Mouse (Mus musculus): ENCODE measurements around the gene Slc37a4. TPM values are rescaled to one million over a fixed set of nuclear protein-coding genes. Genes with fewer than 3 reads are reported as not detected.
A peak's percentile ranks its signal among the peaks of the same experiment; 100 is the strongest.
"Not testable (repeated sequence)": the region's sequence is repeated elsewhere in the genome, so short reads cannot be mapped to it uniquely, and the experiment has no call there.

Slc37a4 gene
- total RNA-seq, 2 experiments from 2014 or later, result 27.9 to 30.2 TPM

DNA sequence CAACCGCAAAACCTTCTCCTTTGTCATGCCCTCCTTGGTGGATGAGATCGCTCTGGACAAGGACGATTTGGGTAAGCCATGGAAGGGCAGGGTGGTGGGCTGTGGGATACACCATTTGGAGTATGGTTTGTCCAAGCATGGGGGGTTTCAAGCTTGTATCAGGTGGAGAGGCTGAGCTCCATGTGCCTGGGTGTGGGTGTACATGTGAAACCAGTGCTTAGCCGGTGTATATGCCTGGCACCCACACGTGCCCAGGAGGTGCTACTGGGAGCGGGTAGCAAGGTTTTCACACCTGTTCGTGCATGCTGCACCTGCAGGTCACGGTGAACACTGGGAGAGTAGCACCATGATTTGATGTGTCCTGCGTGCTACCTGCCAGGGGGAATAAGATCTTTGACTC is 1.9 kb downstream of the Slc37a4 start:
- DNase-seq, result no peak

DNA sequence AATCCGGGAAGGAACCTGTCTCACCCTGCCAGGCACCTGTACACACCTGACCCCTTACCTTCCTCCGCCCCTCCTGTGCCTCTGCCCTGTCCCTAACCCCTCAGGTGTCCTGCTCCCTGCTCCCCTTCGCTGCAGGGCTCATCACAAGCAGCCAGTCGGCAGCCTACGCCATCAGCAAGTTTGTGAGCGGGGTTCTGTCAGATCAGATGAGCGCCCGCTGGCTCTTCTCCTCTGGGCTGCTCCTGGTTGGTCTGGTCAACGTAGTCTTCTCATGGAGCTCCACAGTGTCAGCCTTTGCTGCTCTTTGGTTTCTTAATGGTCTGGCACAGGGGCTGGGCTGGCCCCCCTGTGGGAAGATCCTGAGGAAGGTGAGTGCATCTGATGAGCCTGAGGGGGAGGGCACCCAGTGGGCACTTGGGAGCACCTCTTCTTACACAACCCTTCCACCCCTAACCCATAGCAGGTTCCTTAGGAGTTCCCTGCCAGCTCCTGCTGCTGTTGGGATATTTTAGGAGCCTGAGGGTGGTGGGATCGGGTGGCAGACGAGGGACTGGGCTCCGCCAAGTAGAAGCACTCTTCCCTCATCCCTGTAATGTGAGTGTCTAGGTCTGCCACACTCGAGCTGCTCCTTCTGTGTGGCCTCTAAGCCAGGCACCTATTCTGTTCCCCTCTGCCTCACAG is 2.6 kb downstream of the Slc37a4 start:
- DNase-seq, result no peak

DNA sequence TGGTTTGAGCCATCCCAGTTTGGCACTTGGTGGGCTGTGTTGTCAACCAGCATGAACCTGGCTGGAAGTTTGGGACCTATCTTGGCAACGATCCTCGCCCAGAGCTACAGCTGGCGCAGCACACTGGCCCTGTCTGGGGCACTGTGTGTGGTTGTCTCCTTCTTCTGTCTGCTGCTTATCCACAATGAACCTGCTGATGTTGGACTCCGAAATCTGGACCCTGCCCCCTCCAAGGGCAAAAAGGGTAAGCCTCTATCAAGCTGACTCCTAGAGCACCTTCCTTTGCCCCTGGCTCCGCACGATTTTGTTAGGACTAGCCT is 3.1 kb downstream of the Slc37a4 start:
- no peak for DNase-seq

DNA sequence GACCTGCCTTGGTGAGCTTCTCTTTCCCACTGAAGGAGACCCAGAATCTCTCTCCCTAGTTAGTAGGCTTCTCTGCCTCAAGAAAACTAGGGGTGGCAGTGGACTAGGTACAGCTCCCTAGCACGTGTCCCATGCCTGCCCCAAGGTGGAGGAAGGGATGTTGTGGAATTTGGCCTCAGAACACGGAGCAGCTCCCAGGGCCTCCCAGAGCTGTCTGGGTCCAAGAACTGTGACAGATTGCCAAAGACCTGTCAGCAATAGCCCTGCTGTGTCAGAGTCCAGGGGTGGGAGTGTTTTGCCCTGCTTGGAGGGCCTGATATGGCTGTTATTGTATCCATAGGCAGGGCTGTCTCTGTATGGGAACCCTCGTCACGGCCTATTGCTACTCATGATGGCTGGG is 4.4 kb downstream of the Slc37a4 start:
- DNase-seq, result no peak

DNA sequence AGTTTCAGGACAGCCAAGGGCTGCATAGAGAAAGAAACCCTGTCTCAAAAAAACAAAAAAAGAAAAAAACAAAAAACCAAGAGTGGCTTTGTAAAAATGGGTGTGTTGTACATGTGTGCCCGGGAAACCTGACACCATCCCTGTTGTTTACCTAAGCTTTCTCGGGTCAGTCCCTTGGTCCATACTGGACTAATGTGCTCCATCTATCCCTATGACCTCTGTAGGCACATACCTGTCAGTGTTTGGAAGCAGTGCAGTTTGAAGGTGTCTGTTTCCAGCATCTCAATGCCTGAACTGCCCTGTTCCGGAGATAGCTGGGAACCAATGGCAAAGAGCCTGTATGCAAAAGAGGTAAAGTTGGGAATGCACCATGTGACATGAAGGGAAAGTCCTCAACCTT is 8.4 kb downstream of the Slc37a4 start:
- DNase-seq, result no peak

DNA sequence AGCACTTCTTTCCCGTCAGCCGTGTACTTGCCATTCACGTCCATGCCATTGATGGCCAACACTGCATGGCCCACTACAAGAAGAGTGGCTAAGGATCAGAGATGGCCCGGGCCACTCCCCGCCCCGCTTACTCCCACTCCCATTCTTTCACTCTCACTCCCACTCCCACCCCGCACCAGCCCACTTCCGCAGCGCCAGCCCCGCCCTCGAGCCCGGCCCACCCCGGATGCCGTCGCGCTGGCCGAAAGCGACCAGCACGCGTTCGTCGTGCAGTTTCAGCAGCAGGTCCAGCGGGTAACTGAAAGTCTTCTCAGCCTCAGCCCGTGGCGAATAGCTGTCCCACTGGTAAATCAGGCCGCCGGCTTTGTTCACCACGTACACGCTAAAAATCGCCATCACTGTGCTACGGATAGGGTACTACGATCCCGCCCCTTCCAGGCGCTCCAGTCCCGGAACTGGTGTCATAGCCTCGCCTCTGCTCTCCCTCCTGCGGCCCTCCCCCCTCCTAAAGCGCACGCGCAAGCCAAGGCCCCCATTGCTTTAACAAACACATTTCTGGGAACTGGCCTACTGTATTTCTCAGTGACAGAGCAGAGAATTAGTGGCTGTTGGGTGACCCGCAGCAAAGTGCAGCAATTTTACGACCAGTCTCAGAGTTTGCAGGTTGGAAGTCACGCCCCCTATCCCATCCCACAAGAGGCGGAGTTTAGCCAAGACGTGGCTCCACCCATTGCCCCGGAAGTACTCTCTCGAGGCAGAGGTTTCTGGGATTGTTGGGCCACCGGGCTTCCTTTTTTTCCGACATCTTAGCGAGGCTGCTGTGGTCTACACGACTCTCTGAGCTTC is 10.5 kb downstream of the Slc37a4 start, which contains the start of the genes Rps25 and Trappc4:
TSS of gene Rps25 (plus strand) at position 234 of the 846 bp plus-strand sequence.
TSS of gene Trappc4 (minus strand) at position 695 of the 846 bp plus-strand sequence.
- DNase-seq, result peak; percentile 92 to 94

DNA sequence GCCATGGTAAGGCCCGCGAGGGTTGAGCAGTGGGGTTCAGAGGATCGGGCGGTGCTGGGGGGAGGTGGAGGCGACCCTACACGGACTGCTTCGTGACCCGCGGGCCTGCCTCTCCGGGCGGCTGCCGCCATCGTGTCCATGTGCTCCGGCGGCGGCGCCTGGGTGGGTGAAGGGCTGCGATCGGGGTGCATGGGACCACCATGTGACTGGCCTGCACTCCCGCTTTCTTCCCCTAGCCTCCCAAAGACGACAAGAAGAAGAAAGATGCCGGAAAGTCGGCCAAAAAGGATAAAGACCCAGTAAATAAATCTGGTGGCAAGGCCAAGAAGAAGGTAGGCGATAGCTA is 11.1 kb downstream of the Slc37a4 start:
- DNase-seq, result no peak

DNA sequence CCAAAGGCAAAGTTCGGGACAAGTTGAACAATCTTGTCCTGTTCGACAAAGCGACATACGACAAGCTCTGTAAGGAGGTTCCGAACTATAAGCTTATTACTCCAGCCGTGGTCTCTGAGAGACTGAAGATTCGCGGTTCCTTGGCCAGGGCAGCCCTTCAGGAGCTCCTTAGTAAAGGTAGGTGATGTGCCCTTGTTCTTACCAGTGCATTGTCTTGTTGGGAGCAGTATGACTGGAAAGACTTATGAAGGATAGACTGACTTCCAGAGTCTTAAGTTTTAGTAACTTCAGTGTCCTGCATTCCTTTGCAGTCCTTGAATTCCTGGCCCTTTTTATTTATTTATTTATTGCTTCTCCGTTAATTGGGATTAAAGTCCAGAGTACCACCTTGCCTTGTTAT is 12.0 kb downstream of the Slc37a4 start:
- DNase-seq, result not testable (repeated sequence)

DNA sequence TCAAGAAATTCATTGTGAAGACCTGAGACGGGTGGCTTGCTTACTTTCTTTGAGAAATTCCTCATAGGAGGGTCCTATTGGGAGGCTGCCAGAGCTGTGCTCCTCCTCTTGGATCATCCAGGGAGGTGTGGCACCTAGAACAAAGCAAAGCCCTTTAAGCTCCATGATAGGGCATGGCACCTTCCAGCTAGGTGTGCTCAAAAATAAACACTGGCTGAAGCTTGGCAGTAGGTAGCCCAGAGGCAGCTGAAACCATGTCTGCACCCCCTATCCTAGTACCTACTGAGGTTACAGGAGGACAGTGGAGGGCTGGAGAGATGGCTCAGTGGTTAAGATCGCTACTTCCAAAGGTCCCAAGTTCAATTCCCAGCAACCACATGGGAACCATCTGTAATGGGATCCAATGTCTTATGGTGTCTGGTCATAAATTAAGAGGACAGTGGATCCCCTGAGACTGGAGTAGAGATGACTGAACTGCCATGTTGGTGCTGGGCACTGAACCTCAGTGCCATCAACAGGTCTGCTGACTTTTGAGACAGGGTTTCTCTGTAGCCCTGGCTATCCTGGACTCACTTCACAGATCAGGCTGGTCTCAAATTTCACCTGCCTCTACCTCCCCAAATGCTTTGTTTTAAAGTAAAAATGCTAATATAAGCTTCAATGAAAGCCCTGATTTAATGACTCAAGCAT is 14.1 kb downstream of the Slc37a4 start:
- no peak for DNase-seq

DNA sequence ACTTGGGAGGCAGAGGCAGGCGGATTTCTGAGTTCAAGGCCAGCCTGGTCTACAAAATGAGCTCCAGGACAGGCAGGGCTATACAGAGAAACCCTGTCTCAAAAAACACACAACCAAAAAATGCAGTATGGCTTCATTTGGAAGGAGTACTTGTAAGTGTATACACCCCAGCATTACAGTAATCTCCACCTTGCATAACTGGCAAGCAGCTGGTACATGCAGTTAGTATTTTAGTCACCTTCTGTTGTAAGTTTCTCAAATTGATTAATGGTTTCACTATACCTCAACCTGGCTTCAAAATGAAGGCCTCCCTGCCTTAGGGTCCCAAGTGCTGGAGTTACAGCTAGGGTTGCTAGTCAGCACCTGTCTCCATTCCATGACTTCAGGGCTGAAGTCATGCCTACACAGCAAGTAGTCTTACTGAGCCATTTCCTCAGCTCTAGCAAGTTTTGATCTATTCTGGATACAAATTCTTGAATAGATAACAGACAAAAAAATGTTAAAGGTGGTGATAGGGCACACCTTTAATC is 15.0 kb downstream of the Slc37a4 start:
- DNase-seq, result no peak

DNA sequence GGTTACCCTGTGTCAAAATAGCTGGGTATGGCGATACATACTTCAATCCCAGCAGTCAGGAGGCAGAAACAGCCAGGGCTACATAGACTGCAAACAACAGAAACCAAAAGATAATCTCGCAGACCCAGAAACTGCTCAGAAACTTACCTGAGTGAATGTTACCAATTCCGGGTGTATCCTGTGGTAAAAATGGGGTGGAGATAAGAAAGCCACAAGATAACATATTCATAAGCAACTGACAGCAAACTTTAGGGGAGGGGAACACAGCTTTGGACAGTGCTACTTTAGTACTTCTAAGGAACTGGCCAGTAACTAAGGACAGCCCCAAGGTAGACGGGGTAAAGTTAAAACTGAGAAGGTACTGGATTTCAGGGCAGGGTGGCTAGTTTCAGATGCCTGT is 15.7 kb downstream of the Slc37a4 start:
- no peak for DNase-seq

DNA sequence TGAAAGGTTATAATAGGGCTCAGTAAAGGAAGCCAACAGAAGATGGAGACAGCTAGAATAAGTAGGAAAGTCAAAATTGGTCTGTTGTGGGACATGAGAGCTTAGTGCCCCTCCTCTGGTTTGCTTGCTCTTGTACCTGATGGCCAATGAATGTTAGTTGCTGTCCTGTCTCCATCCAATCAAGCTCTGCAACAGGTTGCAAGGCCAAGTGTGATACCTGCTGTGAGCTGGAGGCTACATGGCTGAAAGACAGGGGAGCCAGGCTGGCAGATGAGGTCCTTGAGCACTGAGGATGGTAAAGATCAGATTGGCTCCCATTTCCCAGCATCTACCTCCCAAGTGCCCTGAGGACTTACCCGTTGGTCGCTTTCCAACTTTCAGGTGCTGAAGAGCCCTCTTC is 16.1 kb downstream of the Slc37a4 start:
- DNase-seq, result no peak

DNA sequence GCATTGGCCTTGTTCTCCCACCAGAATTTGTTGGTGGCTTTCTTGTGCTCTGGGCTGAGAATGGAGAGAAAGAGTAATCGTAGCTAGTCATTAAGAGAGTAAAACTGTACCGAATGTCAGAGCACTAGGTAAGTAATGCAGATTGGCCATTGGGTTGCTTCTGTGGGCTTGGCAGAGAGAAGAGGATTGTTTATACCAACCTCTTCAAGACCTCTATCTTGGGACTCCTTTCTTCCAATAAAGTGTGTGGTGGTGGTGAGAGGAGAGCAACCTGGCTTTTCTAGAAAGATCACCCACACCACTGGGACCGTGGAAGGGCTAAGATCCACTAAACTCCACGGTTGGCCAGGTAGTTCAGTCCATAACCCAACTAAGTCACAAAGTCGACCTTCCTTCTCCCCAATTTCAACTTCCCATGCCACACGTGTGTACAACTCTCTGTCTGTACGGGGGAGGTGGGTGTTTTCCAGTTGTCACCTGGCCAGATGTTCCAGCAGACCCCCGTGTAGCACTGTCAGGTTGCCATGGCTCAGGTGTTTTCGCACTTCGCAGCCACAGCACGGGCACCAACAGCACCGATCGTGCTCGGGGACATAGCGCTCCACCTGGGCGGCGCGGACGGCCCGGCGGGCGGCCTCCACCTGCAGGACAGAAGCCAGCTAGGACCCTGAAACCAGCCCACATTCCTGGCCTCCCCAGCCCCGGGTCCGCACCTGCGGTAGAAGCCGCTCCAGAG is 20.7 kb downstream of the Slc37a4 start:
- no peak for DNase-seq

DNA sequence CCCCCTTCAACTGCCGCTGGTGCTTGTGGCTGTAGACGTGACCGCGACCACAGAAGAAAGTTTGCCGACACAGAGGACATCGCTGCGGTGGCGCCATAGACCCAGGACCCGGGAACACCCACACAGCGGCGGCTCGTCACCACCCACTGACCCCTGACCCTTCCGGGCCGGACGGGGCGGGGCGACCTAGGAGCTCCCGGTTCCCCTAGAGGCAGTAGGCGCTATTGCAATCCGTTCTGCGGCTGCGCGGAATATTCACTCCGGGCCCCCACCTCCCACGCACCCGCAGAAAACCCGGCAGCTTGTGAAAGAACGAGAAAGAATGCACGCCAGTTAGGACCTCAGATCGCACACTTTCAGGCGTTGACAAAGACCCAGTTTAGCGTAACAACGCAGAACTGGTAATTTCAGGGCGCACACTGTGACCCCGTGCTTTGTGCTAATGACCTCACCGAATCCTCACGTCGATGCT is 21.3 kb downstream of the Slc37a4 start:
- peak; percentile 94 to 95 for DNase-seq

DNA sequence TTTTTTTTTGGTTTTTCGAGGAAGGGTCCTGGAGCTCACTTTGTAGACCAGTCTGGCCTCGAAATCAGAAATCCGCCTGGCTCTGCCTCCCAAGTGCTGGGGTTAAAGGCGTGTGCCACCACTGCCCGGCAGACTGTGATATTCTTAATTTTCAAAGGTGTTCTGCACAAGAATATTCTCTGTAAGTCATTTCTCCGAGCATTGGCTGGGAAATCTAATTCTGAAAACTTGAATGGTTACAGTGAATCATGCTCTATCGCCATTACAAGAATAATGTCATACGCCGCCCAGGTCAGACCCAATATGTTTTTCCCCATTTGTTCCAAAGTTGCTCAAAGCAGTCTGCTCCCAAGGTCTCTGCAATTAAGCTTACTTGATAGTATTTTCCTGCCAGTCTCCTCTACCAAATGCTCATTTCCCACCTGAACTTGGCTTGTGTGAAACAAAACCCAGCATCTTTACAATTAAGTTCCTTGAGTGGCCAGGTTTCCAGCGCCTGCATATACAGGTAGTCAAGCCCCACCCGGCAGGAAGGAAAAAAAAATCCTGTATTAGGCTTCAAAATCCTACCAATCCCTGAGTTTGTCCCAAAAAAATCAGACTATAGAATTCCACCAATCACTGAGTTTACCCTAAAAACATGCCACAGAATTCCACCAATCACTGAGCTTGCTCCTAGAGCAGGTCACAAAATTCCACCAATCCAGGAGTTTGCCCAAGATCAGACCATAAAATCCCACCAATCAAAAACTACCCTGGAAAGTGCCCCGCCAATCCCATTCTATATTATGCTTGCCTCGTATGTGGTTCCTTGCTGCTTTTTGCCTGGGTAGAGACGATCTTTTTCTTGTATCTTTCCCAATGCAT is 22.1 kb downstream of the Slc37a4 start, which contains the start of gene Ccdc84:
TSS of gene Ccdc84 (minus strand) at position 51 of the 867 bp plus-strand sequence.
- DNase-seq, result no peak

DNA sequence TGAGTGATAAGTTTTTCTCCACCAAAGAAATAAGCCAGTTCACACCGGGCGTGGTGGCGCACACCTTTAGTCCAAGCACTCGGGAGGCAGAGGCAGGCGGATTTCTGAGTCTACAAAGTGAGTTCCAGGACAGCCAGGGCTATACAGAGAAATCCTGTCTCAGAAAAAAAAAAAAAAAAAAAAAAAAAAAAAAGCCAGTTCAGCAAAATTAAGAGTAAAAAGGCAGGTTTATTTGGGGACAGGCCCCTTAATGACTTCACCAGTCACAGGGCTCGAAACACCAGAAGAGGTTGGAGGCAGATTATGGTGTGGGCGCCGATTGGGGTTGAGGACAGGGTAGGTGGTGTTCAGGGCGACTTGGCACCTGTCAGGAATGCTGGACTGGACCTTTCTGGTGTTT is 23.1 kb downstream of the Slc37a4 start:
- not testable (repeated sequence) for DNase-seq

DNA sequence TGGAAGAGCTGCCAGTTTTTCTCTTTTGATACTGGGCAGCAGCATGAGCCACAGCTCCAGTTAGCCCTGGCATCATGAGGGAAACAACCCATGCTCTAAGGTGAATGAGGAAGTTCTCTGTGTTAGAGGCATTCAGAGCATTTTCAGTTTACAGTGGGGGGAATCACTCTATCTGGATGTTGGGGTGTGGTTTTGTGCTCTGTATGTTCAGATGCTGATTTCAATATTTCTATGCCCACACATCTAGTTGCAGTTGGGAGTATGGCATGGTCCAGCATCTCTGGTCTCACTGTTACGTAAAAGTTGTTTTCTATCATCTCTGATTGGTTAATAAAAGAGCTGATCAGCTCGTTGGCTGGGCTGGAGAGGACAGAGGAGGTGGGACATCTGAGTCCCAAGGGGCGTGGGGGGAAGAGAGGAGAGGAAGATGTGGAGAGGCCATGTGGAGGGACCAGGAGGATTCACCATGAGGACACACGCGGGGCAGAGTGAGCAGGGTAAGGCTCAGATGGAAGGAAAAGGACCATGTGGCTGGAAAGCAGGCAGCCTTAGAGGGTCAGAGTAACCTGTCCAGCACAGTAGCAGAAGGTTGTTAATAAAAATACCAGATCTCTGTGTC is 23.7 kb downstream of the Slc37a4 start:
- no peak for DNase-seq

DNA sequence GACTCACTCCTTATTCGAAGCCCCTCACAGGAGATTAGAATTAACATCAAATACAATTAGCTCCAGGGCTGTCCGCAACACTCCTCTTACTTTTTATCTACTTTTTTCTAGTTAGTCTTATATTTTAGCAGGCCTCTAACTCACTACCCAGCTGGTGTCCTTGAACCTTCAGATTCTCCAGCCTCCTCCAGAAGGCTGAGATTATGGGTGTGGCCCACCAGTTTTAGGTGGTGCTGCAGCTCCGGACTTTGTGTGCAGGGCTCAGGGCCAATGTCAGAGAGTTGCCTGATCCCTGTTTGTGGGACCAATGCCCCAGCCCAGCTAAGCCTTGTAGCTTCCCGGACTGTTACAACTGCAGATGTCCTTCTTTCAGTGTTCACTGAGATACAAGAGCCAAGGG is 26.9 kb downstream of the Slc37a4 start:
- no peak for DNase-seq

DNA sequence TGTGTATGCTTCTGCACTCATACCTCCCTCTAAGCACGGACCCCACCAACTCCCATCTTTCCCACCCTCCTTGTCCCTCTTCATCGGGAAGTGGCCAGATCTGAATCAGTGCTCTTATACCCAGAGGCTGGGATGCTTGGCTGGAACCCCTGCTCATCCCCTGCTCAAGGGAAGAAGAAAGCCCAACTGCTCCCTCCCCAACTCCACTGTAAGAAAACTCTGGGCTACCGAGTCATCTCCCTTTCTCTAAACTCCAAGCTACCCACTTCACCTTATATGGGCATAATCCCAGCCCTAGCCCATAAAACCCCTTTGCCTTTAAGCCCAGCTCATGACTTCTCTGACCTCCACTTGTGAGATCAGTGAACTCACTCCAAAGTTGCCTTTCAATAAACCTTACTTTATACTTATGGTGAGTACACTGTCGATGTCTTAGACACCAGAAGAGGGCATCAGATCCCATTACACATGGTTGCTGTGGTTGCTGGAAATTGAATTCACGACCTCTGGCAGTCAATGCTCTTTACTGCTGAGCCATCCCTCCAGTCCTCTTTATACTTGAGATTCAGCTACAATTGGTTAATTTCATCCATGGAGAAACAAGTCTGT is 36.0 kb downstream of the Slc37a4 start:
- no peak for DNase-seq

DNA sequence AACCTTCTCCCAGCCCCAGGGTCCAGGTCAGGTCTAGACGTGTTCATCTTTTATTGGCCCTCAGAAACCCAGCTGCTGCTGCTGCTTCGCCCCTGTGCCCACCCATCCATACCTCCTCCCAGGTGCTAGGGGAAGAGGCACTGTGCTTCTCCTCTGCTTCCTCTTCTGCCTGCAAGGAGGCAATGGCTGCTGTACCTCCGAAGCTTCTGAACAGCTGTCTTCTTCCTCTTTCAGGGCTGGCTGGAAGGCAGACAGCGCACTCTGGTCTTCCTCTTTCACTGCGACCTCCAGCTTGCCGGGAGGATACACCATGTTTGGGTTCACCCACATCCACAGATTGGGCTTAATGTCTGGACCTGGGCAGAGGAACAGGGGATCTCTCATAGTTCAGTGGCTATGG is 39.1 kb downstream of the Slc37a4 start:
- DNase-seq, result no peak

Measured in layer of hippocampus, postnatal 36 days (tissue).